Comparison of ENCODE assay signal across 19 mouse cellular contexts in genomic region chr5:115015121-115015520, GRCm38 (mm10). TPM values are rescaled to one million over a fixed set of nuclear protein-coding genes. Genes with fewer than 3 reads are reported as not detected.
A peak's percentile ranks its signal among the peaks of the same experiment; 100 is the strongest.
DNase-seq lines count a peak whose midpoint lies in the region; ATAC-seq and TF ChIP-seq lines count a peak whose summit lies in the region.
"Had no signal": no experiment of that assay in that cellular context is flagged by ENCODE, and none has a peak within 500 bp of the region (broad histone marks: within the 10 kb centered on the region; RNA-seq: fewer than 3 reads in every experiment).

No protein-coding gene starts in this region.

- no peak for DNase-seq in heart, adult 8-10 months (ENCODE audit: low spot score)
- DNase-seq in lung, embryonic 14.5 days, result peak; percentile 40
- no peak for DNase-seq in lung, postnatal 10 days
- DNase-seq in CH12.LX (ENCODE audit: extremely low read depth), result no peak
- DNase-seq: cerebellum, adult 9-10 months; forebrain, postnatal 0 days; lung, postnatal 14 days; right cerebral cortex, postnatal 14 days; thymus, postnatal 14 days had no signal

- peaks cover 4% of the 10 kb centered on the region; the same call in 1 of the 2 replicates for H3K36me3 ChIP-seq in heart, embryonic 13.5 days
- H3K36me3 ChIP-seq in lung, embryonic 14.5 days (ENCODE audit: insufficient read depth), result no peaks in the 10 kb centered on the region
- peaks cover 2 to 12% of the 10 kb centered on the region in 2 experiments for H3K36me3 ChIP-seq in CH12.LX (replicated peaks in 1 of 2; ENCODE audit: control insufficient read depth in 1 of 2, insufficient read depth in 1 of 2, low read length in 1 of 2)
- H3K36me3 ChIP-seq in liver, embryonic 15.5 days (replicated peaks), result no peaks in the 10 kb centered on the region
- H3K36me3 ChIP-seq: embryonic facial prominence, embryonic 13.5 days; hindbrain, embryonic 10.5 days; midbrain, embryonic 12.5 days had no signal

- no peak for TF ChIP-seq EP300 in CH12.LX (IDR thresholded peaks at IDR 0.05; ENCODE audit: low read length)

- H3K27me3 ChIP-seq in heart, embryonic 13.5 days (replicated peaks), result no peaks in the 10 kb centered on the region
- H3K27me3 ChIP-seq in lung, embryonic 14.5 days (ENCODE audit: insufficient read depth, low read length), result no peaks in the 10 kb centered on the region
- no peaks in the 10 kb centered on the region for H3K27me3 ChIP-seq in CH12.LX (replicated peaks)
- no peaks in the 10 kb centered on the region for H3K27me3 ChIP-seq in liver, embryonic 15.5 days
- H3K27me3 ChIP-seq: embryonic facial prominence, embryonic 13.5 days; midbrain, embryonic 12.5 days had no signal

- 0 out of 2 replicates have a peak overlapping the region, but pooled peaks have one; percentile 14 for H3K9ac ChIP-seq in heart, embryonic 13.5 days
- no peak overlapping the region for H3K9ac ChIP-seq in lung, embryonic 14.5 days
- H3K9ac ChIP-seq in CH12.LX (ENCODE audit: insufficient read depth, low read depth), result no peak overlapping the region
- H3K9ac ChIP-seq in liver, embryonic 15.5 days, result no peak overlapping the region
- H3K9ac ChIP-seq: embryonic facial prominence, embryonic 13.5 days; forebrain, postnatal 0 days; midbrain, embryonic 12.5 days had no signal

- peak overlapping the region; percentile 32 for H3K27ac ChIP-seq in heart, embryonic 13.5 days (replicated peaks)
- H3K27ac ChIP-seq in lung, embryonic 14.5 days (ENCODE audit: low read depth), result no peak overlapping the region
- no peak overlapping the region for H3K27ac ChIP-seq in CH12.LX (ENCODE audit: insufficient read depth, low read depth)
- H3K27ac ChIP-seq in liver, embryonic 15.5 days (replicated peaks), result peak overlapping the region; percentile 51
- H3K27ac ChIP-seq: embryonic facial prominence, embryonic 13.5 days; hindbrain, embryonic 10.5 days; midbrain, embryonic 12.5 days; stomach, postnatal 0 days had no signal

- no peak overlapping the region for H3K4me3 ChIP-seq in heart, embryonic 13.5 days
- H3K4me3 ChIP-seq in lung, embryonic 14.5 days (ENCODE audit: low read depth, low read length), result no peak overlapping the region
- H3K4me3 ChIP-seq in CH12.LX (replicated peaks in 1 of 3; ENCODE audit: low read depth in 2 of 3, low read length in 2 of 3, poor library complexity in 1 of 3), result no peak overlapping the region
- no peak overlapping the region for H3K4me3 ChIP-seq in liver, embryonic 15.5 days (replicated peaks)
- H3K4me3 ChIP-seq: embryonic facial prominence, embryonic 13.5 days; hindbrain, embryonic 10.5 days; midbrain, embryonic 12.5 days had no signal

- no peak for TF ChIP-seq RAD21 in CH12.LX (IDR thresholded peaks at IDR 0.05; ENCODE audit: low read depth, low read length)

- TF ChIP-seq CTCF in lung, embryonic 14.5 days (IDR thresholded peaks at IDR 0.05; ENCODE audit: low read depth), result no peak
- TF ChIP-seq CTCF in CH12.LX (conservative IDR thresholded peaks at IDR 0.05 in 1 of 2, IDR thresholded peaks at IDR 0.05 in 1 of 2; ENCODE audit: low read depth in 2 of 2, low read length in 2 of 2), result no peak

- no peaks in the 10 kb centered on the region for H3K9me3 ChIP-seq in heart, embryonic 13.5 days
- H3K9me3 ChIP-seq in lung, embryonic 14.5 days (ENCODE audit: low read depth, low read length), result no peaks in the 10 kb centered on the region
- no peaks in the 10 kb centered on the region for H3K9me3 ChIP-seq in CH12.LX (replicated peaks; ENCODE audit: low read length)
- H3K9me3 ChIP-seq in liver, embryonic 15.5 days (replicated peaks), result no peaks in the 10 kb centered on the region
- H3K9me3 ChIP-seq: embryonic facial prominence, embryonic 13.5 days; hindbrain, embryonic 10.5 days; midbrain, embryonic 12.5 days had no signal

- WGBS in heart, embryonic 13.5 days, result 38% methylated on average over 4 of the region's 4 CpGs
- 30% methylated on average over 4 of the region's 4 CpGs for WGBS in lung, embryonic 14.5 days
- WGBS in liver, embryonic 15.5 days (ENCODE audit: insufficient replicate concordance), result 30% methylated on average over 4 of the region's 4 CpGs

- in situ Hi-C loops in CH12.LX (cut with MboI; ENCODE audit: low pct_ligation_motif_present, low pct_unique_long_range_greater_than_20kb, low sequenced_read_pairs), result no loop called here

- dilution Hi-C loops in CH12.LX (cut with MboI; ENCODE audit: extremely low pct_ligation_motif_present, extremely low pct_unique_long_range_greater_than_20kb, low sequenced_read_pairs), result no loop called here

- H3K79me2 ChIP-seq in CH12.LX (replicated peaks; ENCODE audit: control insufficient read depth, extremely low read depth, insufficient read depth, poor library complexity, severe bottlenecking), result peaks cover 70% of the 10 kb centered on the region

- H3K4me1 ChIP-seq in heart, embryonic 13.5 days, result peaks cover 77% of the 10 kb centered on the region
- H3K4me1 ChIP-seq in lung, embryonic 14.5 days (ENCODE audit: insufficient read depth), result peaks cover 20% of the 10 kb centered on the region
- peaks cover 17 to 63% of the 10 kb centered on the region in 2 experiments for H3K4me1 ChIP-seq in CH12.LX (ENCODE audit: control insufficient read depth in 1 of 2, insufficient read depth in 2 of 2)
- peaks cover 83% of the 10 kb centered on the region for H3K4me1 ChIP-seq in liver, embryonic 15.5 days (replicated peaks)

- TF ChIP-seq POLR2A in CH12.LX (IDR thresholded peaks at IDR 0.05; ENCODE audit: low read depth, low read length), result no peak

- no peak for ATAC-seq in heart, embryonic 13.5 days (ENCODE audit: extremely low read depth, insufficient number of reproducible peaks, low FRiP score, low TSS enrichment)
- no peak for ATAC-seq in lung, embryonic 14.5 days (ENCODE audit: insufficient read depth)
- ATAC-seq in liver, embryonic 15.5 days (ENCODE audit: insufficient read depth), result no peak
- no peak for ATAC-seq in inflammation-experienced regulatory T-cells, adult 6 months
- ATAC-seq: forebrain, postnatal 0 days had no signal

- peak overlapping the region; percentile 53 for H3K4me2 ChIP-seq in heart, embryonic 13.5 days
- peak overlapping the region; percentile 32; the same call in 1 of the 2 replicates for H3K4me2 ChIP-seq in lung, embryonic 14.5 days
- peak overlapping the region; percentile 14; the same call in 1 of the 2 replicates for H3K4me2 ChIP-seq in CH12.LX (ENCODE audit: insufficient read depth, low read depth, poor library complexity, severe bottlenecking)
- peak overlapping the region; percentile 44 for H3K4me2 ChIP-seq in liver, embryonic 15.5 days
- H3K4me2 ChIP-seq: embryonic facial prominence, embryonic 13.5 days; midbrain, embryonic 12.5 days had no signal

TF ChIP-seq in CH12.LX, 34 proteins besides CTCF, POLR2A, EP300 and RAD21:
- TF ChIP-seq MYC (IDR thresholded peaks at IDR 0.05; ENCODE audit: low read depth, low read length), result no peak
- no peak for TF ChIP-seq MAX (IDR thresholded peaks at IDR 0.05; ENCODE audit: low read length)
- TF ChIP-seq BHLHE40 (IDR thresholded peaks at IDR 0.05; ENCODE audit: low read depth, low read length), result no peak
- no peak for TF ChIP-seq MAFK (IDR thresholded peaks at IDR 0.05; ENCODE audit: insufficient replicate concordance, low read length)
- no peak for TF ChIP-seq TCF12 (IDR thresholded peaks at IDR 0.05; ENCODE audit: low read depth, low read length)
- TF ChIP-seq MAZ (IDR thresholded peaks at IDR 0.05; ENCODE audit: low read depth, low read length), result no peak
- no peak for TF ChIP-seq IRF4 (IDR thresholded peaks at IDR 0.05; ENCODE audit: low read depth, low read length)
- no peak for TF ChIP-seq E2F4 (IDR thresholded peaks at IDR 0.05; ENCODE audit: insufficient replicate concordance, low read depth, low read length)
- TF ChIP-seq CHD2 (IDR thresholded peaks at IDR 0.05; ENCODE audit: low read length), result no peak
- TF ChIP-seq NRF1 (IDR thresholded peaks at IDR 0.05; ENCODE audit: low read depth, low read length), result no peak
- TF ChIP-seq USF2 (conservative IDR thresholded peaks at IDR 0.05; ENCODE audit: low read depth, low read length), result no peak
- TF ChIP-seq PAX5 (IDR thresholded peaks at IDR 0.05; ENCODE audit: low read length), result no peak
- TF ChIP-seq HCFC1 (IDR thresholded peaks at IDR 0.05; ENCODE audit: low read depth, low read length), result no peak
- TF ChIP-seq POLR2AphosphoS2 (IDR thresholded peaks at IDR 0.05; ENCODE audit: low read depth, low read length), result no peak
- no peak for TF ChIP-seq CHD1 (IDR thresholded peaks at IDR 0.05; ENCODE audit: low read depth, low read length)
- TF ChIP-seq SIN3A (IDR thresholded peaks at IDR 0.05; ENCODE audit: low read length), result no peak
- TF ChIP-seq JUND (conservative IDR thresholded peaks at IDR 0.05; ENCODE audit: low read depth, low read length), result no peak
- TF ChIP-seq UBTF (IDR thresholded peaks at IDR 0.05; ENCODE audit: low read depth, low read length), result no peak
- TF ChIP-seq USF1 (IDR thresholded peaks at IDR 0.05; ENCODE audit: low read depth, low read length), result no peak
- TF ChIP-seq JUN (IDR thresholded peaks at IDR 0.05; ENCODE audit: insufficient read depth, low read depth, low read length), result no peak

RNA-seq across cellular contexts. Expression of gene Sppl3, which starts 4.2 kb away (rescaled TPM):
- 6.5 and 6.9 TPM in 2 replicates for polyA plus RNA-seq in heart, embryonic 13.5 days (2015; fragmentation: Nextera tagmentation; extraction: Ambion mirVana)
- total RNA-seq in heart, adult 8-10 months (2022), result 10 to 100 TPM; 26.3 to 31.9 (median 29.0) TPM
- polyA plus RNA-seq in lung, embryonic 14.5 days (2014; fragmentation: Nextera tagmentation; extraction: Ambion mirVana), result 32.8 and 39.6 TPM in 2 replicates
- total RNA-seq in CH12.LX (2012; rRNA removed) (13.6 and 14.3 TPM in 2 replicates), CH12.LX (2014; rRNA removed) (12.1 and 14.9 TPM in 2 replicates)
- 18.3 and 29.2 TPM in 2 replicates for polyA plus RNA-seq in CH12.LX (2012; ENCODE audit: insufficient read length, low read depth)
- polyA plus RNA-seq in liver, embryonic 15.5 days (2015; fragmentation: Nextera tagmentation; extraction: Ambion mirVana), result 7.9 and 12.1 TPM in 2 replicates
- polyA plus RNA-seq in inflammation-experienced regulatory T-cells, adult 6 months (2017; shearing (Covaris generic)), result 10 to 100 TPM; 13.6 to 17.2 (median 15.0) TPM

RNA-seq across cellular contexts. Expression of gene Hnf1a, which starts 44.2 kb away (rescaled TPM):
- 0.13 and 0.17 TPM in 2 replicates for polyA plus RNA-seq in heart, embryonic 13.5 days (2015; fragmentation: Nextera tagmentation; extraction: Ambion mirVana)
- total RNA-seq in heart, adult 8-10 months (2022), result not detected
- polyA plus RNA-seq in lung, embryonic 14.5 days (2014; fragmentation: Nextera tagmentation; extraction: Ambion mirVana), result 0.05 TPM in 1 of 2 replicates, not detected in the other
- total RNA-seq in CH12.LX (2012; rRNA removed) (not detected in 2 replicates), CH12.LX (2014; rRNA removed) (not detected in 2 replicates)
- polyA plus RNA-seq in CH12.LX (2012; ENCODE audit: insufficient read length, low read depth), result not detected in 2 replicates
- 3.8 and 4.3 TPM in 2 replicates for polyA plus RNA-seq in liver, embryonic 15.5 days (2015; fragmentation: Nextera tagmentation; extraction: Ambion mirVana)
- polyA plus RNA-seq in inflammation-experienced regulatory T-cells, adult 6 months (2017; shearing (Covaris generic)), result under 1 TPM in 1 of 3 experiments, not detected in 2; 0.17 TPM
- total RNA-seq: forebrain, postnatal 0 days; gastrocnemius, adult 18-20 months; layer of hippocampus, postnatal 25 days; left cerebral cortex, postnatal 14 days had no signal
- polyA plus RNA-seq: embryonic facial prominence, embryonic 13.5 days; forebrain, postnatal 0 days; hindbrain, embryonic 10.5 days had no signal

Comparison
In these comparisons a context has a peak if more than half of its experiments do, and no peak if none do; other contexts are left out.
1. H3K27ac ChIP-seq: peak in heart, embryonic 13.5 days (single experiment) and liver, embryonic 15.5 days (single experiment); none in lung, embryonic 14.5 days (single experiment) and CH12.LX (single experiment).
2. Peak in every context shown above with its lines, with median percentiles within 50 percentile points of each other: H3K4me2 ChIP-seq.